Mouse (Mus musculus): ENCODE results near the gene Lgi2.

DNA sequence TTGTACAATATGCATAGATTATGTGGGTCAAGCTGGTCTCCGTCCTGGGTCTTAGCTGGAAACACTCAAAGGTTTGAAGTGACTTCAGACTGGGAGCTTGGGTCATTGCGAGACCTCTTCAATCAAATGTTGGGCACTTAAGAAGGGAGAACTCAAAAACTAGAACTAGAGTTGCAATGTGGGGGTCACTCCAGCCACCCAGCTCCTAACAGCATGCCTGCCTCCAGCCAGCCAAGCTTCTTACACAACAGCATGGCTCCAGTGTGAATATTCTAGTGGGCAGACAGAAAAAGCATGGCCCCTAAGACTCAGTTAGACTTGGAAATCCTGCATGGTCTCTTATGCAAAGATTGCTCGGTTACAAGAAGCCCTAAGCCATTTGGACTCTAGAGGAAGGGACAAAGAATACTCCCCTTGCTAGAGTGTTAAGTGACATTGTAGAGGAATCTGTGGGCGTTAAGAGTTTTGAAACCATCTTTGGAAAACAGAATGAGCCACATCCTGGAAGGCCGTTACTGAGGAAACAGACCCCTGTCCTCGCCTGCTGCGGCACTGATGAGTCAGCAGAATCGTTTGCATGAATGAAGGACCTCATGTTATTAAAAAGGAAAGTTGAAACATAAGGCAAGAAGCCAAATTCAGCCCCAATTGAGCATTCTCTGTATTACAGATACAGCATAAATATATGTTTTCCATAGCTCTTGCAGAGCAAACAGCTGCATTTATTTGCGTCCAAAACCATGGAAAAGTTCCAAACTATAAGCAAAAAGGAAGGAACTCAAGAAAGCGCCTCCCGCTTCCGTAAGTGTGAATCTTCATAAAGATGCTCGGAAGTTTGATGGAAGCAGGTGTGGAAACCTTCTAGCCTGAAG, 78.5 kb downstream of the Lgi2 start:
- no peak for TF ChIP-seq CTCF (IDR thresholded peaks at IDR 0.05; ENCODE audit: low read depth)
- no peak for TF ChIP-seq EP300 (IDR thresholded peaks at IDR 0.05; ENCODE audit: low read depth)

All from liver, embryonic 14.5 days (tissue).